Mouse (Mus musculus) G1E-ER4 (cell line): ENCODE measurements around the gene Hmg20b. TPM values are rescaled to one million over a fixed set of nuclear protein-coding genes. Genes with fewer than 3 reads are reported as not detected.

Source experiments
- GATA1 ChIP-seq: IDR thresholded peaks from one replicate; pipeline ENCODE4 v1.8.0; 2012; ENCODE audit warnings: low read length, inconsistent platforms
- polyA plus RNA-seq: library from polyadenylated mRNA; stranded (reverse); fragments of >175 nt; gene quantifications from 2 replicates; pipeline ENCODE4 v1.2.3, GENCODE M21; 2012

Hmg20b gene
- polyA plus RNA-seq, 1 experiment, result 236 TPM

GRCm38 (mm10) chr10:81297246-81297645, 53.0 kb downstream of the Hmg20b start:
- no peak for TF ChIP-seq GATA1

Other genes with a start within 250 kb of the Hmg20b start
- 394 and 482 TPM in 2 replicates for gene Map2k2, start 244.6 kb downstream of the Hmg20b start, polyA plus RNA-seq
- 103 and 129 TPM in 2 replicates for gene Zbtb7a, start 215.3 kb downstream of the Hmg20b start, polyA plus RNA-seq
- 74.1 and 84.8 TPM in 2 replicates for gene Pias4, start 182.6 kb downstream of the Hmg20b start, polyA plus RNA-seq
- 1,558 and 2,919 TPM in 2 replicates for gene Eef2, start 173.8 kb downstream of the Hmg20b start, polyA plus RNA-seq
- 59.3 and 79.0 TPM in 2 replicates for gene Dapk3, start 167.5 kb downstream of the Hmg20b start, polyA plus RNA-seq
- not detected in 2 replicates for gene 4930442H23Rik, start 166.6 kb downstream of the Hmg20b start, polyA plus RNA-seq
- not detected in 2 replicates for gene Nmrk2, start 148.4 kb downstream of the Hmg20b start, polyA plus RNA-seq
- not detected in 2 replicates for gene Atcay, start 119.6 kb downstream of the Hmg20b start, polyA plus RNA-seq
- 0.66 and 0.84 TPM in 2 replicates for gene Zfr2, start 117.3 kb downstream of the Hmg20b start, polyA plus RNA-seq
- not detected in 2 replicates for gene Matk, start 97.5 kb downstream of the Hmg20b start, polyA plus RNA-seq
- gene Mrpl54, start 83.5 kb downstream of the Hmg20b start, polyA plus RNA-seq, result 633 and 674 TPM in 2 replicates
- gene Apba3, start 83.5 kb downstream of the Hmg20b start, polyA plus RNA-seq, result 111 and 135 TPM in 2 replicates
- gene Tjp3, start 58.9 kb downstream of the Hmg20b start, polyA plus RNA-seq, result 1.4 TPM in 2 replicates
- gene Pip5k1c, start 57.5 kb downstream of the Hmg20b start, polyA plus RNA-seq, result 139 and 210 TPM in 2 replicates
- gene Cactin, start 29.4 kb downstream of the Hmg20b start, polyA plus RNA-seq, result 74.5 and 82.9 TPM in 2 replicates
- gene Tbxa2r, start 21.7 kb downstream of the Hmg20b start, polyA plus RNA-seq, result not detected in 2 replicates
- gene Gipc3, start 7.2 kb downstream of the Hmg20b start, polyA plus RNA-seq, result not detected in 2 replicates
- gene Mfsd12, start 7.0 kb upstream of the Hmg20b start, polyA plus RNA-seq, result 38.2 and 39.2 TPM in 2 replicates
- gene 4930404N11Rik, start 15.3 kb upstream of the Hmg20b start, polyA plus RNA-seq, result 0.40 and 0.50 TPM in 2 replicates
- 99.0 and 111 TPM in 2 replicates for gene Fzr1, start 28.0 kb upstream of the Hmg20b start, polyA plus RNA-seq
- 216 and 292 TPM in 2 replicates for gene Dohh, start 33.9 kb upstream of the Hmg20b start, polyA plus RNA-seq
- gene Gm48551, start 34.0 kb upstream of the Hmg20b start, polyA plus RNA-seq, result 0.22 and 0.38 TPM in 2 replicates
- 7.0 and 10.7 TPM in 2 replicates for gene Gm48552, start 38.5 kb upstream of the Hmg20b start, polyA plus RNA-seq
- gene Smim24, start 42.6 kb upstream of the Hmg20b start, polyA plus RNA-seq, result 0.68 and 0.69 TPM in 2 replicates
- 29.3 and 37.9 TPM in 2 replicates for gene Nfic, start 105.2 kb upstream of the Hmg20b start, polyA plus RNA-seq
- gene Celf5, start 132.2 kb upstream of the Hmg20b start, polyA plus RNA-seq, result 0.05 and 0.08 TPM in 2 replicates
- gene Ncln, start 145.9 kb upstream of the Hmg20b start, polyA plus RNA-seq, result 258 and 349 TPM in 2 replicates
- gene S1pr4, start 149.7 kb upstream of the Hmg20b start, polyA plus RNA-seq, result 4.1 and 6.8 TPM in 2 replicates
- gene Gna15, start 173.7 kb upstream of the Hmg20b start, polyA plus RNA-seq, result 38.8 and 47.3 TPM in 2 replicates
- 15.0 and 16.3 TPM in 2 replicates for gene Gna11, start 194.7 kb upstream of the Hmg20b start, polyA plus RNA-seq
- gene Aes, start 209.0 kb upstream of the Hmg20b start, polyA plus RNA-seq, result 1,803 and 2,150 TPM in 2 replicates
- gene Tle2, start 224.1 kb upstream of the Hmg20b start, polyA plus RNA-seq, result 3.0 and 3.6 TPM in 2 replicates